Mouse (Mus musculus): ENCODE measurements around the gene Rab8a. TPM values are rescaled to one million over a fixed set of nuclear protein-coding genes. Genes with fewer than 3 reads are reported as not detected.

The Rab8a gene
- 39.3 and 70.9 TPM in 2 replicates for polyA plus RNA-seq (2012; rRNA removed; ENCODE audit: low replicate concordance)

DNA sequence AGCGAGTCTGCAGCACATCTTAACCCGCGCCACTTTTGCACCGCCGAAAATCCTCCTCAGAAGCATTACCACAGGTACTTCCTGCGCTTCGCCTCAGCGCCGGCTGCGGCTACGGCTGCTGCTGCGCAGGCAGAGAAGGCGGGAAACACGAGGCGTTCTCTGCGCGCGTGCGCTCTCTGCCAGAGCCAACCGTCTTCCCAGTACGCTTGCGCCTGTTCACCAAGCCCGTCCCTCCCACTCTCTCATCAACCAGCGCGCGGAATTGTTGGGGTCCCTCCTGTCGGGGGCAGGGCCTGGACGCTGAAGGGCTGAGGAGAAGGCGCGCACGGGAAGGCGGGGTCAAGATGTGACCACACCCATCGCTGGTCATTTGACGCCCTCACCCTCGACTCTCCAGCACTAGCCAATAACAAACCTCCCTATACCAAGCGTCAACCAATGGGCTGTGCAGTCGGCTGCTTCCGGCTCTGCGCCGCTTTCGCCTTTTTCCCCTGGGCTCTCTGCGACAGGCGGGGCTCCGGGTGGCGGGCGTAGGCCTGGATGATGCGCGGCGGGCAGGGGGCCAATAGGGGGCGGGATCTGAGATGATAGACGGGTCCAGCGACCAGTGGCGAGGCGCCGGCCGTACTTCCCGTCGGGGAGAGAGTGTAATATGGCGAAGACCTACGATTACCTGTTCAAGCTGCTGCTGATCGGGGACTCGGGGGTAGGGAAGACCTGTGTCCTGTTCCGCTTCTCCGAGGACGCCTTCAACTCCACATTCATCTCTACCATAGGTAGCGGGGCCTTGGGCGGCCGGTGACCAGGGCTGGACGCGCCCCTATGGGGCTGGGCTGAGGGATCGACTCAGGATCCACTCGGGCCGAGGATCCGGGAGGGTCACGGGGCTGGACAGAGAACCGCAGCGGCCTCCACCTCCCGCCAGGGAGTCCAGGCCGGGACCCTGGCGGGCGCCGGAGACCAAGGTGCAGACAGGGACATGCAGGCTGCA, at the start of gene Rab8a:
Rab8a (plus strand) TSS at position 494 of the 991 bp plus-strand sequence.

DNA sequence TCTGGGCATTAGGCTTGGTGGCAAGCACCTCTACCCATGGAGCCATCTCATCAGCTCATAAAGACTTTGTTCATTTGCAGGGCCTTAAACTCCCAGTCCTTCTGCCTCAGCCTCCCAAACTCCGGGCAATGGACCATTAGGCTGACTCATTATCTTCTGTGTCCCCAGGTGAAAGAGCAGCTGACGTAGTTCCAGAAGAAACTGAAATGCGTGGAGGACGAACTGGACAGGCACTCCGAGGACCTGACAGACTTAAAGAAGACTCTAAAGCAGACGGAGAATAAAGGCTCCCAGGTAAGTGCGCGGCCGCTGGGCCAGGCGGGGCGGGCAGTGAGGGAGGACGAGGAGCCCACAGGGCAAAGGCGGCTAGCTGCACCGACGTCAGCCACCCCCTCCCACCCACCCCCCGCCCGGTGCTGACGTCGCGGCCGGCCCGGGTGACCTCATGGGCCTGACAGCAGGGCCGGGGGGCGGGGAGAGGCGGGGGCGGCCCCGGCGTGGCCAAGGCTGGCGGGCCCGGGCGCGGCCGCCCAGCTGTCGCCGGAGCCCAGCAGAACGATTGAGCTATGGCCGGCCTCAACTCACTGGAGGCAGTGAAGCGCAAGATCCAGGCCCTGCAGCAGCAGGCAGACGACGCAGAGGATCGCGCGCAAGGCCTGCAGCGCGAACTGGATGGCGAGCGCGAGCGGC, 26.1 kb upstream of the Rab8a start, which contains the start of gene Tpm4:
Tpm4 (plus strand) TSS at position 220 of the 690 bp plus-strand sequence.

DNA sequence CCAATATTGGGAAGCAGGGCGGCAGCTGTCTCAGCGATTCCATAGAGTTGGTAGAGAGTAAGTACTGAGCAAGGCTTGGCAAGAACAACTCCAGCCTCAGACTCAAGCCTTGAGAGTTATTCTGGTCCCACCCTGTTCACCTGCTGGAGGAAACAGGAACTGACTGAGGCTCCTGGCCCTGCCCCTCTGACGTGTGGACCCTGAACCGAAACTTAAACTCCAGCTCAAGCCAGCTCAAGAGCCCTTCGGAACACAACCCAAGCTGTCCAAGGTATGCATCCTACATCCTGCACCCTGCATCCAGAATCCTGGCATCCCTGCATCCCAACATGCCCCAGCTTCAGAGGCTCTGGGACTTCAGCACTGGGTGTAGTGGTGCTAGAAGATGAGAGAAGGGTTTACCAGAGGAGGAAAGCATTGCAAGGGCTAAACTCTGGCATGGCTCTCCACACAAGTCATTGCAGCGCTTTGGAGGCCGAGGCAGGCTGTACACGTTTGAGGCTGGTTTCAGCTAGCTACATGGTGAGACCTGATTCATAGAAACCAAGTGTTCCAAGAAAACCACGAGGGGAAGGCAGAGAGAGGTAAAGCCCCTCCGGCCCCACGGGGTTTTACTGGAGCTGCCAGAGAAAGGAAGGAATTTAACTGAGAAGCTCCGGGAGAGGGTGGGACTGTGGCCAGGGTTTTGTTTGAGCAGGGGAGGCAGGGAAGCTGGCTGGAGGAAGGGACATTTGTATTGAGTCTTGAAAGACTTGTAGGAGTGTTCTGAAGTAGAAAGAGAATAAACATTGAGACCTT, 28.6 kb downstream of the Rab8a start, which contains the start of gene Hsh2d:
Hsh2d (plus strand) TSS at position 222 of the 798 bp plus-strand sequence.

DNA sequence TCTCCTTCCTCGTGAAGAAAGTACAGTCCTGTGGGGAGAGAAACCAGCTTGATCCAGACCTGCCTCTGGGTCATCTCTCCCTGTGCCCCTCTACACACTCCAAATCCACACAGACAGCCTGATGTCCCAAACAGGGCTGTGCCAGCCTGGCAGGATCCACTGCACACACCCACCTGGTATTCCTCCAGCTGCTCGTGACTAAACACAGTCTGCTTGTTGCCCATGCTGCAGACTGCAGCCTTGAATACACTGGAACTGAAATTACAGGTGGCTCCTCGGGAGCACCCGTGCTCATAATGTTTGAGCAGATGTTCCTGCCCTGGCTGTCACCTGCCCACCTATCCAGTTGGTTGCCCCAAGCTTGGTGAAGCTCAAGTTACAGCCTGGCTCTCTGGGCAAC, 51.8 kb downstream of the Rab8a start, which contains the start of gene Cib3:
Cib3 (minus strand) TSS at position 87 of the 400 bp plus-strand sequence.

DNA sequence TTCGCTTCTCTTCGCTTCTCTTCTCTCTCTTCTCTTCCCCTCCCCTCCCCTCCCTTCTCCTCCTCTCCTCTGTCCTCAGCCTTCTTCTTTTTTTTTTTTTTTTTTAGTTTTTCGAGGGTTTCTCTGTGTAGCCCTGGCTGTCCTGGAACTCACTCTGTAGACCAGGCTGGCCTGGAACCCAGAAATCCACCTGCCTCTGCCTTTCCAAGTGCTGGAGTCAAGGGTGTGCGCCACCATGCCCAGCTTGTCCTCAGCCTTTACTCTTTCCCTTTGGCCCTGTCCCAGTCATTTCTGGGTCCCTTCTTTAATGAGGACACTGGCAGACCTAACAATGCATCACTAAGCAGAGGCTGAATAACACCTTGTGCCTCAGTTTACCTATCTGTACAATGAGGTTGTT, 52.5 kb downstream of the Rab8a start, which contains the start of gene Gm11034:
Gm11034 (minus strand) TSS at position 101 of the 400 bp plus-strand sequence.

DNA sequence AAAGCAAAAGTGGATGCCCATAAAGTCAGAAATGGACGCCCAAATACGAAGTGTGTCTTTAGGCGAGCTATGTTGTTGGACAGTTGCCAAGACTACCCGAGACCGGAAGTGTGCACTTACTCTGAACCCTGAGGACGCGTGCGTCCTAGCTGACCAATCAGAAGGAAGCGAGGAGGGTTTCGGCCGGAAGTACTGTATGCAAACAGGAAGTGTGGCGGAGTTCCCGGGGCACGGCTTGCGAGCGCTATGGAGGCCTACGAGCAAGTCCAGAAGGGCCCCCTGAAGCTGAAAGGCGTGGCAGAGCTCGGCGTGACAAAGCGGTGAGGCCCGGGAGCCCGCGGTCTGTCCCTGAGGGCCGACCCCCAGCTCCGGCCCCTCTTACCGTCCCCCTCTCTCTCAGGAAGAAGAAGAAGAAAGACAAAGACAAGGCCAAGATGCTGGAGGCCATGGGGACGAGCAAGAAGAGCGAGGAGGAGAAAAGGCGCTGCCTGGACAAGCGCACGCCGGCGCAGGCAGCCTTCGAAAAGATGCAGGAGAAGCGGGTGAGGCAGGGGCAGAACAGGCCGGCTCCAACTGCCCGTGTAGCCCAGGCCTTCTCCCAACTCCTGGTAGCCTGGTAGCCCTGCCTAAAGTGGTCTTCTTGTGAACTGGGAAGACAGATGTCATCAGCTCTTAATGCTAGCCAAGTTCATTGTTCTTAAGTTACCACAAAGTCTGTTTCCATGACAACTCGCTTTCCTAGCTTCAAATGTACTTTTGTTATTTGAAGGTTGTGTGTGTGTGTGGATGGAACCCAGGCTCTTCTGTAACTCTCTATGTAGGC, 58.8 kb downstream of the Rab8a start, which contains the start of gene Fam32a:
Fam32a (plus strand) TSS at position 190 of the 823 bp plus-strand sequence.

Other genes with a start within 250 kb of the Rab8a start
- gene Zfp961, start 210.2 kb upstream of the Rab8a start, polyA plus RNA-seq (2012; rRNA removed; ENCODE audit: low replicate concordance) = 3.8 and 8.1 TPM in 2 replicates
- gene Cyp4f18, start 151.6 kb upstream of the Rab8a start, polyA plus RNA-seq (2012; rRNA removed; ENCODE audit: low replicate concordance) = 4.5 and 37.2 TPM in 2 replicates
- not detected in 2 replicates for gene Olfr372, start 120.0 kb upstream of the Rab8a start, polyA plus RNA-seq (2012; rRNA removed; ENCODE audit: low replicate concordance)
- not detected in 2 replicates for gene Olfr373, start 78.0 kb upstream of the Rab8a start, polyA plus RNA-seq (2012; rRNA removed; ENCODE audit: low replicate concordance)
- gene Olfr374, start 54.2 kb upstream of the Rab8a start, polyA plus RNA-seq (2012; rRNA removed; ENCODE audit: low replicate concordance) = not detected in 2 replicates
- gene Tpm4, start 26.2 kb upstream of the Rab8a start, polyA plus RNA-seq (2012; rRNA removed; ENCODE audit: low replicate concordance) = 119 and 139 TPM in 2 replicates
- gene Hsh2d, start 28.4 kb downstream of the Rab8a start, polyA plus RNA-seq (2012; rRNA removed; ENCODE audit: low replicate concordance) = 0.44 and 2.3 TPM in 2 replicates
- gene Cib3, start 51.6 kb downstream of the Rab8a start, polyA plus RNA-seq (2012; rRNA removed; ENCODE audit: low replicate concordance) = 0.07 and 0.22 TPM in 2 replicates
- gene Gm11034, start 52.4 kb downstream of the Rab8a start, polyA plus RNA-seq (2012; rRNA removed; ENCODE audit: low replicate concordance) = not detected in 2 replicates
- 55.5 and 67.0 TPM in 2 replicates for gene Fam32a, start 58.5 kb downstream of the Rab8a start, polyA plus RNA-seq (2012; rRNA removed; ENCODE audit: low replicate concordance)
- gene Ap1m1, start 78.8 kb downstream of the Rab8a start, polyA plus RNA-seq (2012; rRNA removed; ENCODE audit: low replicate concordance) = 72.2 and 121 TPM in 2 replicates
- 0.97 and 5.8 TPM in 2 replicates for gene Gm10282, start 144.1 kb downstream of the Rab8a start, polyA plus RNA-seq (2012; rRNA removed; ENCODE audit: low replicate concordance)
- gene Klf2, start 157.8 kb downstream of the Rab8a start, polyA plus RNA-seq (2012; rRNA removed; ENCODE audit: low replicate concordance) = 40.8 and 44.3 TPM in 2 replicates